9 mouse cellular contexts compared by ENCODE assay signal in genomic region chr11:119210321-119211100, GRCm38 (mm10). TPM values are rescaled to one million over a fixed set of nuclear protein-coding genes. Genes with fewer than 3 reads are reported as not detected.
A peak's percentile ranks its signal among the peaks of the same experiment; 100 is the strongest.
DNase-seq lines count a peak whose midpoint lies in the region; ATAC-seq and TF ChIP-seq lines count a peak whose summit lies in the region.
"Had no signal": no experiment of that assay in that cellular context is flagged by ENCODE, and none has a peak within 500 bp of the region (broad histone marks: within the 10 kb centered on the region; RNA-seq: fewer than 3 reads in every experiment).

No protein-coding gene starts in this region.

- 44% methylated on average over 32 of the region's 32 CpGs for WGBS in forebrain, embryonic 13.5 days
- WGBS in forebrain, embryonic 12.5 days: 60% methylated on average over 31 of the region's 32 CpGs
- 51% methylated on average over 32 of the region's 32 CpGs for WGBS in forebrain, postnatal 0 days
- WGBS in lung, embryonic 16.5 days: 52% methylated on average over 32 of the region's 32 CpGs

- peak overlapping the region; percentile 27 for H3K4me2 ChIP-seq in forebrain, embryonic 13.5 days
- H3K4me2 ChIP-seq in forebrain, embryonic 12.5 days: no peak overlapping the region
- H3K4me2 ChIP-seq in forebrain, postnatal 0 days (ENCODE audit: low read depth): peak overlapping the region; percentile 27; the same call in 1 of the 2 replicates
- H3K4me2 ChIP-seq in lung, embryonic 16.5 days (ENCODE audit: low read depth, low read length): peak overlapping the region; percentile 31
- H3K4me2 ChIP-seq: liver, embryonic 15.5 days had no signal

- H3K4me3 ChIP-seq in forebrain, embryonic 13.5 days: no peak overlapping the region
- H3K4me3 ChIP-seq in forebrain, embryonic 12.5 days (replicated peaks): no peak overlapping the region
- no peak overlapping the region for H3K4me3 ChIP-seq in forebrain, postnatal 0 days (ENCODE audit: low read depth, low read length)
- H3K4me3 ChIP-seq in lung, embryonic 16.5 days (ENCODE audit: low read length): no peak overlapping the region
- H3K4me3 ChIP-seq: liver, embryonic 15.5 days had no signal

- no peak overlapping the region for H3K9ac ChIP-seq in forebrain, embryonic 13.5 days
- no peak overlapping the region for H3K9ac ChIP-seq in forebrain, embryonic 12.5 days
- peak overlapping the region; percentile 10; the same call in 1 of the 2 replicates for H3K9ac ChIP-seq in forebrain, postnatal 0 days
- no peak overlapping the region for H3K9ac ChIP-seq in lung, embryonic 16.5 days (ENCODE audit: low read length)
- H3K9ac ChIP-seq: liver, embryonic 15.5 days had no signal

- H3K36me3 ChIP-seq in forebrain, embryonic 13.5 days (ENCODE audit: poor library complexity, severe bottlenecking): peaks cover 41% of the 10 kb centered on the region
- H3K36me3 ChIP-seq in forebrain, embryonic 12.5 days (replicated peaks): peaks cover 34% of the 10 kb centered on the region
- peaks cover 27% of the 10 kb centered on the region for H3K36me3 ChIP-seq in forebrain, postnatal 0 days (ENCODE audit: insufficient read depth)
- H3K36me3 ChIP-seq in lung, embryonic 16.5 days (ENCODE audit: control insufficient read depth, insufficient read depth, low read length): peaks cover 11% of the 10 kb centered on the region
- H3K36me3 ChIP-seq: liver, embryonic 15.5 days had no signal

- intact Hi-C loops in heart, postnatal 36 days (cut with DNase I): no loop called here

- H3K27me3 ChIP-seq in forebrain, embryonic 13.5 days: no peaks in the 10 kb centered on the region
- no peaks in the 10 kb centered on the region for H3K27me3 ChIP-seq in forebrain, embryonic 12.5 days
- H3K27me3 ChIP-seq in forebrain, postnatal 0 days (ENCODE audit: insufficient read depth, low read length): no peaks in the 10 kb centered on the region
- H3K27me3 ChIP-seq in lung, embryonic 16.5 days (ENCODE audit: control insufficient read depth, insufficient read depth, low read depth, low read length): no peaks in the 10 kb centered on the region
- H3K27me3 ChIP-seq: liver, embryonic 15.5 days had no signal

- H3K27ac ChIP-seq in forebrain, embryonic 13.5 days: peak overlapping the region; percentile 51; the same call in 1 of the 2 replicates
- H3K27ac ChIP-seq in forebrain, embryonic 12.5 days: no peak overlapping the region
- H3K27ac ChIP-seq in forebrain, postnatal 0 days (ENCODE audit: low read depth, low read length): no peak overlapping the region
- peak overlapping the region; percentile 57 for H3K27ac ChIP-seq in lung, embryonic 16.5 days (ENCODE audit: low read length)
- H3K27ac ChIP-seq: liver, embryonic 15.5 days had no signal

- no peaks in the 10 kb centered on the region for H3K9me3 ChIP-seq in forebrain, embryonic 13.5 days (replicated peaks)
- no peaks in the 10 kb centered on the region for H3K9me3 ChIP-seq in forebrain, embryonic 12.5 days
- H3K9me3 ChIP-seq in forebrain, postnatal 0 days (ENCODE audit: low read length): no peaks in the 10 kb centered on the region
- no peaks in the 10 kb centered on the region for H3K9me3 ChIP-seq in lung, embryonic 16.5 days (ENCODE audit: control insufficient read depth, low read length)
- H3K9me3 ChIP-seq: liver, embryonic 15.5 days had no signal

- 0 out of 2 replicates have a peak, but pooled peaks have one; percentile 34 for ATAC-seq in forebrain, embryonic 13.5 days
- no peak for ATAC-seq in forebrain, embryonic 12.5 days (ENCODE audit: low FRiP score)
- ATAC-seq in forebrain, postnatal 0 days: 0 out of 2 replicates have a peak, but pooled peaks have one; percentile 17
- no peak for ATAC-seq in lung, embryonic 16.5 days (ENCODE audit: low read depth)

- peak; percentile 41 for DNase-seq in ZHBTc4 (ENCODE audit: low read depth, low spot score)
- DNase-seq in forebrain, postnatal 0 days: peak; percentile 83
- DNase-seq in heart, postnatal 36 days: peak; percentile 78 to 84
- DNase-seq in spleen, postnatal 14 days (ENCODE audit: low spot score in 2 of 2): no peak
- no peak for DNase-seq in T-cell, adult 2 months (ENCODE audit: low spot score)

- peaks cover 61% of the 10 kb centered on the region for H3K4me1 ChIP-seq in forebrain, embryonic 13.5 days
- H3K4me1 ChIP-seq in forebrain, embryonic 12.5 days: peaks cover 28% of the 10 kb centered on the region
- peaks cover 13% of the 10 kb centered on the region for H3K4me1 ChIP-seq in forebrain, postnatal 0 days (ENCODE audit: insufficient read depth)
- peaks cover 35% of the 10 kb centered on the region for H3K4me1 ChIP-seq in lung, embryonic 16.5 days (replicated peaks; ENCODE audit: control insufficient read depth, insufficient read depth, low read length)

- TF ChIP-seq CTCF in forebrain, postnatal 0 days (IDR thresholded peaks at IDR 0.05; ENCODE audit: low read depth): no peak

RNA-seq across cellular contexts. Expression of gene Tbc1d16, which starts 17.8 kb away (rescaled TPM):
- polyA plus RNA-seq in forebrain, embryonic 13.5 days (2015; fragmentation: Nextera tagmentation; extraction: Ambion mirVana): 45.3 and 46.0 TPM in 2 replicates
- polyA plus RNA-seq in forebrain, embryonic 12.5 days (2016; fragmentation: Nextera tagmentation; extraction: Ambion mirVana): 28.0 and 28.1 TPM in 2 replicates
- total RNA-seq in forebrain, postnatal 0 days (2014; rRNA removed): 133 and 153 TPM in 2 replicates
- polyA plus RNA-seq in forebrain, postnatal 0 days (2015; fragmentation: Nextera tagmentation; extraction: Ambion mirVana): 41.2 and 60.4 TPM in 2 replicates
- total RNA-seq in heart, postnatal 36 days (2021): 10 to 100 TPM; 57.7 to 67.8 TPM
- 19.4 and 20.0 TPM in 2 replicates for polyA plus RNA-seq in lung, embryonic 16.5 days (2015; fragmentation: Nextera tagmentation; extraction: Ambion mirVana)

RNA-seq across cellular contexts. Expression of gene Ccdc40, which starts 17.9 kb away (rescaled TPM):
- 14.3 and 17.2 TPM in 2 replicates for polyA plus RNA-seq in forebrain, embryonic 13.5 days (2015; fragmentation: Nextera tagmentation; extraction: Ambion mirVana)
- polyA plus RNA-seq in forebrain, embryonic 12.5 days (2016; fragmentation: Nextera tagmentation; extraction: Ambion mirVana): 20.7 TPM in 2 replicates
- 10.5 and 14.6 TPM in 2 replicates for total RNA-seq in forebrain, postnatal 0 days (2014; rRNA removed)
- 7.2 and 11.8 TPM in 2 replicates for polyA plus RNA-seq in forebrain, postnatal 0 days (2015; fragmentation: Nextera tagmentation; extraction: Ambion mirVana)
- total RNA-seq in heart, postnatal 36 days (2021): under 1 TPM in 1 of 2 experiments, not detected in 1; 0.38 TPM
- 6.3 and 9.2 TPM in 2 replicates for polyA plus RNA-seq in lung, embryonic 16.5 days (2015; fragmentation: Nextera tagmentation; extraction: Ambion mirVana)

RNA-seq across cellular contexts. Expression of gene Gaa, which starts 57.2 kb away (rescaled TPM):
- 26.8 and 33.6 TPM in 2 replicates for polyA plus RNA-seq in forebrain, embryonic 13.5 days (2015; fragmentation: Nextera tagmentation; extraction: Ambion mirVana)
- polyA plus RNA-seq in forebrain, embryonic 12.5 days (2016; fragmentation: Nextera tagmentation; extraction: Ambion mirVana): 31.6 and 33.3 TPM in 2 replicates
- total RNA-seq in forebrain, postnatal 0 days (2014; rRNA removed): 97.3 and 135 TPM in 2 replicates
- 79.8 and 109 TPM in 2 replicates for polyA plus RNA-seq in forebrain, postnatal 0 days (2015; fragmentation: Nextera tagmentation; extraction: Ambion mirVana)
- total RNA-seq in heart, postnatal 36 days (2021): 10 to 100 TPM; 79.4 to 86.8 TPM
- 77.7 and 78.1 TPM in 2 replicates for polyA plus RNA-seq in lung, embryonic 16.5 days (2015; fragmentation: Nextera tagmentation; extraction: Ambion mirVana)

Comparison
In these comparisons a context has a peak if more than half of its experiments do, and no peak if none do; other contexts are left out.
1. ATAC-seq: peak in forebrain, embryonic 13.5 days (single experiment) and forebrain, postnatal 0 days (single experiment); none in forebrain, embryonic 12.5 days (single experiment) and lung, embryonic 16.5 days (single experiment).
2. H3K27ac ChIP-seq: peak in forebrain, embryonic 13.5 days (single experiment) and lung, embryonic 16.5 days (single experiment); none in forebrain, embryonic 12.5 days (single experiment) and forebrain, postnatal 0 days (single experiment).
3. DNase-seq: peak in ZHBTc4 (single experiment), forebrain, postnatal 0 days (single experiment) and heart, postnatal 36 days (2 of 2); none in spleen, postnatal 14 days (0 of 2) and T-cell, adult 2 months (single experiment).